Mouse (Mus musculus) c-Kit-positive CD71-negative TER-119-negative erythroid progenitor cells, embryonic 14.5 days (primary cell): ENCODE data around the gene Olfr1170.

Source experiments
- DNase-seq: peaks from one replicate; pipeline ENCODE4 v3.0.0-alpha.2; 2013; ENCODE audit warnings: low read depth

Olfr1170 gene

GRCm38 (mm10) chr2:88228234-88228633 lies at the start of gene Olfr1170:
Gene Olfr1170, minus strand, starts transcription at chr2:88228334.
- DNase-seq: no peak

GRCm38 (mm10) chr2:88220784-88221183 lies 7.3 kb downstream of the Olfr1170 start:
- no peak for DNase-seq

DNA sequence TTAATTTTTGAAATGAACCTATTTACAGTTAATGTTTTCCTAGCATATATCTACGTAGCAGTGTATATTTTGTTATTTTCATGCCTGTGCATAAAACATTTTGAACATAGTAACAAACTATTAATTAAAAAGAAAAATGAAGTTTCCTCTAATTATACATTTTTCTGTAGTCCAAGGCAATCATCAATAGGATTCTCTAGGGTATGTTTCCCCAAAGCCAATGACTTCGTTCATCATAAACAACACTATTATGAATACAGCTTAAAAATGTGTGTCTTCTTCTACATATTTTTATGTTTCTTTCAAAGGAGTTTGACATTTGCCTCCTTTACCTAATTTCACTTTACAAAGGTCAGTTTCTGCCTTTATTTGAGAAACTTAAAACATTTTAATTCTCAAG lies 46.6 kb downstream of the Olfr1170 start, which contains the start of gene Olfr1168:
Gene Olfr1168 (plus strand): TSS at position 301 of the 400 bp plus-strand sequence.
- no peak for DNase-seq
